Mouse (Mus musculus) lung, postnatal 0 days (tissue): ENCODE measurements around the gene Rasgrp1.

Source experiments
- CTCF ChIP-seq: IDR thresholded peaks from 2 replicates; pipeline ENCODE4 v1.5.1; 2016; ENCODE audit warnings: antibody characterized with exemption, mild to moderate bottlenecking
- EP300 ChIP-seq: IDR thresholded peaks from 2 replicates; pipeline ENCODE4 v1.6.1; 2016; ENCODE audit warnings: antibody characterized with exemption, mild to moderate bottlenecking, control low read depth

- TF ChIP-seq CTCF, result no peak
- no peak for TF ChIP-seq EP300
Measured at GRCm38 (mm10) chr2:117374293-117374830, 31.6 kb upstream of the Rasgrp1 start.
